Mouse (Mus musculus): Measurements from ENCODE around the gene Eef1akmt4. TPM values are rescaled to one million over a fixed set of nuclear protein-coding genes. Genes with fewer than 3 reads are reported as not detected.

The Eef1akmt4 gene
- polyA plus RNA-seq (2014; fragmentation: Nextera tagmentation; extraction: Ambion mirVana): 30.3 and 33.8 TPM in 2 replicates

- Histone ChIP-seq H3K9ac (replicated peaks; ENCODE audit: low read depth, low read length) (peak within 1 kb of the TSS; percentile 75), H3K4me3 (ENCODE audit: low read depth, low read length) (peak within 1 kb of the TSS; percentile 84), H3K27me3 (ENCODE audit: control insufficient read depth, insufficient read depth, low read length) (no peaks in the 10 kb centered on the region), H3K36me3 (ENCODE audit: control insufficient read depth, insufficient read depth, low read length) (peaks cover 14% of the 10 kb centered on the region; the same call in 1 of the 2 replicates), H3K4me1 (ENCODE audit: control insufficient read depth, insufficient read depth, low read length) (0 out of 2 replicates have a peak, but pooled peaks cover 7% of the 10 kb centered on the region), H3K27ac (ENCODE audit: low read length) (peak within 1 kb of the TSS; percentile 85), H3K9me3 (ENCODE audit: control insufficient read depth, low read depth, low read length) (no peaks in the 10 kb centered on the region), H3K4me2 (replicated peaks; ENCODE audit: low read depth, low read length) (peak within 1 kb of the TSS; percentile 97)
- peak; percentile 97 for ATAC-seq (ENCODE audit: insufficient number of reproducible peaks, insufficient read depth, low FRiP score, low read depth)
- WGBS: 2% methylated on average over 41 of the region's 41 CpGs
Observed at GRCm38 (mm10) chr16:20611357-20612227, at the start of gene Eef1akmt4, which contains the start of the genes Gm49333 and Alg3. Gene Eef1akmt4 (plus strand): TSS chr16:20611593. Gene Gm49333 (plus strand): TSS chr16:20611610. Gene Alg3 (minus strand): TSS chr16:20611735.

GRCm38 (mm10) chr16:20565075-20565474 lies 46.3 kb upstream of the Eef1akmt4 start:
- ATAC-seq (ENCODE audit: insufficient number of reproducible peaks, insufficient read depth, low FRiP score, low read depth): no peak
- Histone ChIP-seq H3K27ac (ENCODE audit: low read length) (no peak overlapping the region), H3K4me3 (ENCODE audit: low read depth, low read length) (no peak overlapping the region), H3K4me2 (replicated peaks; ENCODE audit: low read depth, low read length) (no peak overlapping the region), H3K4me1 (ENCODE audit: control insufficient read depth, insufficient read depth, low read length) (no peaks in the 10 kb centered on the region), H3K36me3 (ENCODE audit: control insufficient read depth, insufficient read depth, low read length) (peaks cover 18% of the 10 kb centered on the region), H3K9me3 (ENCODE audit: control insufficient read depth, low read depth, low read length) (no peaks in the 10 kb centered on the region), H3K9ac (replicated peaks; ENCODE audit: low read depth, low read length) (no peak overlapping the region), H3K27me3 (ENCODE audit: control insufficient read depth, insufficient read depth, low read length) (no peaks in the 10 kb centered on the region)
- WGBS: 39% methylated on average over 1 of the region's 1 CpGs

- H3K4me2 ChIP-seq (replicated peaks; ENCODE audit: low read depth, low read length): peak within 1 kb of the TSS; percentile 92
- no peaks in the 10 kb centered on the region for H3K36me3 ChIP-seq (ENCODE audit: control insufficient read depth, insufficient read depth, low read length)
- 2% methylated on average over 24 of the region's 24 CpGs for WGBS
- H3K9ac ChIP-seq (replicated peaks; ENCODE audit: low read depth, low read length): peak within 1 kb of the TSS; percentile 22
- ATAC-seq (ENCODE audit: insufficient number of reproducible peaks, insufficient read depth, low FRiP score, low read depth): peak; percentile 28; the same call in 1 of the 2 replicates
- peaks cover 27% of the 10 kb centered on the region for H3K27me3 ChIP-seq (ENCODE audit: control insufficient read depth, insufficient read depth, low read length)
- peaks cover 22% of the 10 kb centered on the region for H3K4me1 ChIP-seq (ENCODE audit: control insufficient read depth, insufficient read depth, low read length)
- no peaks in the 10 kb centered on the region for H3K9me3 ChIP-seq (ENCODE audit: control insufficient read depth, low read depth, low read length)
- H3K27ac ChIP-seq (ENCODE audit: low read length): no peak within 1 kb of the TSS
- peak within 1 kb of the TSS; percentile 46 for H3K4me3 ChIP-seq (ENCODE audit: low read depth, low read length)
Observed at GRCm38 (mm10) chr16:20589366-20589938, 21.9 kb upstream of the Eef1akmt4 start, which contains the start of gene Vwa5b2. Gene Vwa5b2 (plus strand): TSS chr16:20589471.

- Histone ChIP-seq H3K36me3 (ENCODE audit: control insufficient read depth, insufficient read depth, low read length) (no peaks in the 10 kb centered on the region), H3K9me3 (ENCODE audit: control insufficient read depth, low read depth, low read length) (no peaks in the 10 kb centered on the region), H3K4me1 (ENCODE audit: control insufficient read depth, insufficient read depth, low read length) (peaks cover 22% of the 10 kb centered on the region), H3K9ac (replicated peaks; ENCODE audit: low read depth, low read length) (peak overlapping the region; percentile 22; the same call in 1 of the 2 replicates), H3K27ac (ENCODE audit: low read length) (no peak overlapping the region), H3K27me3 (ENCODE audit: control insufficient read depth, insufficient read depth, low read length) (peaks cover 27% of the 10 kb centered on the region), H3K4me2 (replicated peaks; ENCODE audit: low read depth, low read length) (peak overlapping the region; percentile 92), H3K4me3 (ENCODE audit: low read depth, low read length) (peak overlapping the region; percentile 46)
- ATAC-seq (ENCODE audit: insufficient number of reproducible peaks, insufficient read depth, low FRiP score, low read depth): peak; percentile 67
- WGBS: under 1% methylated on average over 38 of the region's 39 CpGs
Observed at GRCm38 (mm10) chr16:20589939-20590679, 21.3 kb upstream of the Eef1akmt4 start.

GRCm38 (mm10) chr16:20590680-20591038 lies 20.7 kb upstream of the Eef1akmt4 start:
- 3% methylated on average over 17 of the region's 17 CpGs for WGBS
- H3K9ac ChIP-seq (replicated peaks; ENCODE audit: low read depth, low read length): 0 out of 2 replicates have a peak overlapping the region, but pooled peaks have one; percentile 22
- peak; percentile 20; the same call in 1 of the 2 replicates for ATAC-seq (ENCODE audit: insufficient number of reproducible peaks, insufficient read depth, low FRiP score, low read depth)

GRCm38 (mm10) chr16:20591076-20591705 lies 20.2 kb upstream of the Eef1akmt4 start:
- Histone ChIP-seq H3K27ac (ENCODE audit: low read length) (no peak overlapping the region), H3K4me1 (ENCODE audit: control insufficient read depth, insufficient read depth, low read length) (peaks cover 22% of the 10 kb centered on the region), H3K9ac (replicated peaks; ENCODE audit: low read depth, low read length) (no peak overlapping the region), H3K4me3 (ENCODE audit: low read depth, low read length) (peak overlapping the region; percentile 46), H3K27me3 (ENCODE audit: control insufficient read depth, insufficient read depth, low read length) (peaks cover 27% of the 10 kb centered on the region), H3K4me2 (replicated peaks; ENCODE audit: low read depth, low read length) (peak overlapping the region; percentile 92), H3K36me3 (ENCODE audit: control insufficient read depth, insufficient read depth, low read length) (no peaks in the 10 kb centered on the region), H3K9me3 (ENCODE audit: control insufficient read depth, low read depth, low read length) (no peaks in the 10 kb centered on the region)
- WGBS: 4% methylated on average over 48 of the region's 48 CpGs
- ATAC-seq (ENCODE audit: insufficient number of reproducible peaks, insufficient read depth, low FRiP score, low read depth): 0 out of 2 replicates have a peak, but pooled peaks have one; percentile 3

More at GRCm38 (mm10) chr16:20590680-20591038, 20.7 kb upstream of the Eef1akmt4 start:
- Histone ChIP-seq H3K4me2 (replicated peaks; ENCODE audit: low read depth, low read length) (peak overlapping the region; percentile 92), H3K36me3 (ENCODE audit: control insufficient read depth, insufficient read depth, low read length) (no peaks in the 10 kb centered on the region), H3K27ac (ENCODE audit: low read length) (no peak overlapping the region), H3K4me1 (ENCODE audit: control insufficient read depth, insufficient read depth, low read length) (peaks cover 22% of the 10 kb centered on the region), H3K9me3 (ENCODE audit: control insufficient read depth, low read depth, low read length) (no peaks in the 10 kb centered on the region), H3K27me3 (ENCODE audit: control insufficient read depth, insufficient read depth, low read length) (peaks cover 27% of the 10 kb centered on the region), H3K4me3 (ENCODE audit: low read depth, low read length) (peak overlapping the region; percentile 46)

- peaks cover 18% of the 10 kb centered on the region for H3K27me3 ChIP-seq (ENCODE audit: control insufficient read depth, insufficient read depth, low read length)
- H3K4me1 ChIP-seq (ENCODE audit: control insufficient read depth, insufficient read depth, low read length): peaks cover 13% of the 10 kb centered on the region
- H3K4me3 ChIP-seq (ENCODE audit: low read depth, low read length): no peak overlapping the region
- H3K9me3 ChIP-seq (ENCODE audit: control insufficient read depth, low read depth, low read length): no peaks in the 10 kb centered on the region
- WGBS: 82% methylated on average over 7 of the region's 7 CpGs
- no peak for ATAC-seq (ENCODE audit: insufficient number of reproducible peaks, insufficient read depth, low FRiP score, low read depth)
- H3K9ac ChIP-seq (replicated peaks; ENCODE audit: low read depth, low read length): no peak overlapping the region
- no peaks in the 10 kb centered on the region for H3K36me3 ChIP-seq (ENCODE audit: control insufficient read depth, insufficient read depth, low read length)
- no peak overlapping the region for H3K4me2 ChIP-seq (replicated peaks; ENCODE audit: low read depth, low read length)
- H3K27ac ChIP-seq (ENCODE audit: low read length): no peak overlapping the region
Observed at GRCm38 (mm10) chr16:20595060-20595673, 16.2 kb upstream of the Eef1akmt4 start.

Data from stomach, embryonic 14.5 days (tissue).